Mouse (Mus musculus): Measurements from ENCODE around the gene Srr. TPM values are rescaled to one million over a fixed set of nuclear protein-coding genes. Genes with fewer than 3 reads are reported as not detected.

The Srr gene
- total RNA-seq, 2 experiments from 2014 or later = 93.7 to 100 TPM

DNA sequence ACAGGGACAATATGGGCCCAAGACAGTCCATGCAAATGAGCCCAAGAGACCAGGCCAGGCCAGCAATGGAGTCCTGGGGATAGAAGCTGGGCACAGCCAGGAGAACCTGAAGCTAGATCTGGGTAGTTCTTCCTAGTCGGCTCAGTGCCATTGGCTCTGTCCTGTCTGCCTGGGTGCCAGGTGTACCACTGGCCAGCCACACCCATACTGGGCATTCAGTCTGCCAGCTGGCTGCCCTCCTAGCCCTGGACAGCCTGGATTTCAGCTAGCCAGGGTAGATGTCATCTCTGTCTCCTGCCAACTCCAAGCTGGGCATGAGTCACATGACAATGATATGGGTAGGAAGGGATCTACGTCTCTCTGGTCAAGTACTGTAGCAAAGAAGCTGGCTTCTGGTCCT lies 58.6 kb downstream of the Srr start:
- DNase-seq (ENCODE audit: low spot score in 2 of 2) = no peak

GRCm38 (mm10) chr11:74866640-74867039 lies 59.1 kb downstream of the Srr start:
- no peak for DNase-seq (ENCODE audit: low spot score in 2 of 2)

More for the DNA sequence above, 58.6 kb downstream of the Srr start:
- intact Hi-C loops (cut with DNase I) = no loop called here

DNA sequence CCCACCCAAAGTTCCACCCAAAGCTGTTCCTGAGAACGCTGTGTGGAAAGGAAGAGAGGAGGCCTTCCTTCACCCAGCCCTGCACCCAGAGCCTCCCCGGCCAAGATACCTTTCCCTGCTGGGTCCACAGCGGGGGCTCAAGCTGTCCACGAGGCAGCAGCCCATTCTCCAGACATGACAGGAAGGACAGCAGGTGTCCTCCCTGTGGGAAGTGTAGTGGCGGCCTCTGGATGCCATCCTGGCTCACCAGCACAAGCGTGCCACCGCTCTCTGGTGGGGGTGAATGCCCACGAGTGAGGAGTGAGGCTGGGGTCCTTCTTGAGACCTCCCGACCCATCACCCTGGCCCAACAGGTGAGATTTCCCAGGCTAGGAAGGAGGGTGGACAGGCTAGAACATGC lies 60.5 kb downstream of the Srr start:
- intact Hi-C loops (cut with DNase I) = no loop called here
- DNase-seq (ENCODE audit: low spot score in 2 of 2) = no peak

More at GRCm38 (mm10) chr11:74866640-74867039, 59.1 kb downstream of the Srr start:
- intact Hi-C loops (cut with DNase I) = no loop called here

DNA sequence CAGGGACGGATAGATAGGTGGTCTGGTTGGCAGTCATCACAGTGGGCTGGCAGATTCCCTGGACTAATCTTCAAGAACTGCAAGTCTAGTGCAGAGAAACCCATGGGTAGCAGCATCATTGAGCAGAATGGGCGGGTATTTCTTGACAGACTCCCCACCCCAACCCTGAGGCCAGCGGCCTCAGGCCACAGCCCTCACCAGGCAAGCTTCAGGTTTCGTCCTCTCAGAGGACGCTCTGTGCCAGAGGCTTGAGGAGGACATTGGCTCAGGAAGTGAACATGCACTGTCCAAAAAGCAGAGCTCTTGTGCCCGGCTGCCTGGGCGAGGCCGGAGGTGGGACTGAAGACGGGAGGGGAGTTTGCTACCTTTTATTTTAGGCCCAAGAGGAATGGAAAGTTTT lies 61.3 kb downstream of the Srr start:
- no peak for DNase-seq (ENCODE audit: low spot score in 2 of 2)
- intact Hi-C loops (cut with DNase I) = no loop called here

- intact Hi-C loops (cut with DNase I) = no loop called here
Observed at GRCm38 (mm10) chr11:74863471-74863870, 62.3 kb downstream of the Srr start.

DNA sequence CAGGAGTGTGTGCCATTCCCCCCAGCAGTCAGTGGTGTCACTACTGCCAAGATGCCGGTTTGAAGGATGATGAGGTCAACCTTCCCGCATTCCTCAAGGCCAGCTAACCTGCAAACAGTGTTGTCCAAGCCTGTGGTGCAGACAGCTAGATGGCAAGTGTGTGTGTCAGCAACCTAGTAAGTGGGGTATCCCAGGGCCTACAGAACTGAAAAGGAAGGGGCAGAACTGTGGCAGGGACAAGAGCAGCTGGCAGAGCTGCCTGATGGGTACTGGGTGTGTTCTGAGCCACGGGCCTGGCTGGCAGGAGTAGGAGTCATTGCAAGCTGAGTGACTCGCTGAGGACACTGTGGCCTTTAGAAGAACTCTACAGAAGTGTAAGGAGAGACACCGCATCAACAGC lies 63.6 kb downstream of the Srr start:
- intact Hi-C loops (cut with DNase I) = no loop called here
- no peak for DNase-seq (ENCODE audit: low spot score in 2 of 2)

More at GRCm38 (mm10) chr11:74863471-74863870, 62.3 kb downstream of the Srr start:
- no peak for DNase-seq (ENCODE audit: low spot score in 2 of 2)

DNA sequence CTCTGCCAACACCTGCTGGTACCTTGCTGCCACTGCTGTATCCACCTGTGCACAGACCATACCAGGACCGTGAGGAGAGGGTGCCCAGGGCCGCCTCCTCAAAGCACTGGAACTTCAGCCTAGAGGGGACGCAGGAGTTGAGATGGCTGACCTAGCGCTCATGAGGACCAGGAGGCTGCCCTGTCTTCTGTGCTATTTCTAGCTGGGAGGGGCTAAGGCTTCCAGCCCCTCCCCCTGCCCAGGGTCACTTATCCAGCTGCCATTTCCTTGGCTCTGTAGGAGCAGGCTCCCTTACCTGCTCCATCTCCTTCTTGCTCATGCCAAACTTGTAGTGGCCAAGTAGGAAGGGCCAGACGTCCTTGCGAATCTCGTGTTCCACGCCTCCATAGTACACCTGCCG lies 68.0 kb downstream of the Srr start:
- intact Hi-C loops (cut with DNase I) = no loop called here
- no peak for DNase-seq (ENCODE audit: low spot score in 2 of 2)

Small RNA genes lying within 50 kb of the gene (microRNA-seq; reads per million reads assigned to microRNA genes)
- 2.0 to 2.7 reads per million in 2 experiments for gene Mir6926

Other genes starting within 250 kb of the Srr start
- gene Pafah1b1, start 201.3 kb downstream of the Srr start, total RNA-seq (2021) = 100 to 1,000 TPM; 403 to 445 TPM
- 10 to 100 TPM; 27.7 to 30.3 TPM for gene Mettl16, start 155.1 kb downstream of the Srr start, total RNA-seq (2021)
- 10 to 100 TPM; 27.4 to 29.3 TPM for gene Mnt, start 95.0 kb downstream of the Srr start, total RNA-seq (2021)
- 10 to 100 TPM; 76.0 to 78.3 TPM for gene Sgsm2, start 28.9 kb downstream of the Srr start, total RNA-seq (2021)
- gene Tsr1, start 27.9 kb downstream of the Srr start, total RNA-seq (2021) = 10 to 100 TPM; 26.2 to 28.1 TPM
- gene Smg6, start 125 bp downstream of the Srr start, total RNA-seq (2021) = 10 to 100 TPM; 26.5 to 27.5 TPM
- gene Hic1, start 243.6 kb upstream of the Srr start, total RNA-seq (2021) = 1 to 10 TPM; 3.3 to 3.5 TPM

All from left cerebral cortex, postnatal 25 days (tissue).